Mouse (Mus musculus): Measurements from ENCODE around the gene Tm9sf3. TPM values are rescaled to one million over a fixed set of nuclear protein-coding genes. Genes with fewer than 3 reads are reported as not detected.

Gene Tm9sf3
- total RNA-seq, 2 experiments from 2014 or later: 150 to 191 TPM

- DNase-seq (ENCODE audit: low spot score in 2 of 2): no peak
Measured at GRCm38 (mm10) chr19:41264331-41264799, 568 bp upstream of the Tm9sf3 start.

- peak; percentile 67 to 71 for DNase-seq (ENCODE audit: low spot score in 2 of 2)
Measured at GRCm38 (mm10) chr19:41262712-41263629, 826 bp downstream of the Tm9sf3 start.

GRCm38 (mm10) chr19:41260736-41261135 is 3.1 kb downstream of the Tm9sf3 start:
- no peak for DNase-seq (ENCODE audit: low spot score in 2 of 2)

- DNase-seq (ENCODE audit: low spot score in 2 of 2): no peak
Measured at GRCm38 (mm10) chr19:41259256-41259655, 4.5 kb downstream of the Tm9sf3 start.

- DNase-seq (ENCODE audit: low spot score in 2 of 2): peak; percentile 29 to 37
Measured at GRCm38 (mm10) chr19:41258707-41259106, 5.1 kb downstream of the Tm9sf3 start.

- DNase-seq (ENCODE audit: low spot score in 2 of 2): no peak
Measured at GRCm38 (mm10) chr19:41254584-41254983, 9.2 kb downstream of the Tm9sf3 start.

- no peak for DNase-seq (ENCODE audit: low spot score in 2 of 2)
Measured at GRCm38 (mm10) chr19:41248968-41249367, 14.8 kb downstream of the Tm9sf3 start.

- no peak for DNase-seq (ENCODE audit: low spot score in 2 of 2)
Measured at GRCm38 (mm10) chr19:41248271-41248670, 15.5 kb downstream of the Tm9sf3 start.

GRCm38 (mm10) chr19:41246271-41246670 is 17.5 kb downstream of the Tm9sf3 start:
- DNase-seq (ENCODE audit: low spot score in 2 of 2): no peak

GRCm38 (mm10) chr19:41244581-41244980 is 19.2 kb downstream of the Tm9sf3 start:
- peak; percentile 36 to 41 for DNase-seq (ENCODE audit: low spot score in 2 of 2)

- DNase-seq (ENCODE audit: low spot score in 2 of 2): no peak
Measured at GRCm38 (mm10) chr19:41241997-41242396, 21.8 kb downstream of the Tm9sf3 start.

- no peak for DNase-seq (ENCODE audit: low spot score in 2 of 2)
Measured at GRCm38 (mm10) chr19:41233698-41234097, 30.1 kb downstream of the Tm9sf3 start.

- DNase-seq (ENCODE audit: low spot score in 2 of 2): no peak
Measured at GRCm38 (mm10) chr19:41208326-41208725, 55.5 kb downstream of the Tm9sf3 start.

- peak; percentile 40 to 57 for DNase-seq (ENCODE audit: low spot score in 2 of 2)
Measured at GRCm38 (mm10) chr19:41206811-41207344, 56.9 kb downstream of the Tm9sf3 start, which contains the start of gene Tll2. Gene Tll2, minus strand, starts transcription at chr19:41206835.

- DNase-seq (ENCODE audit: low spot score in 2 of 2): no peak
Measured at GRCm38 (mm10) chr19:41206041-41206810, 57.6 kb downstream of the Tm9sf3 start.

GRCm38 (mm10) chr19:41204159-41205081 is 59.4 kb downstream of the Tm9sf3 start:
- DNase-seq (ENCODE audit: low spot score in 2 of 2): no peak

GRCm38 (mm10) chr19:41197606-41198005 is 66.2 kb downstream of the Tm9sf3 start:
- DNase-seq (ENCODE audit: low spot score in 2 of 2): no peak

GRCm38 (mm10) chr19:41193379-41193778 is 70.4 kb downstream of the Tm9sf3 start:
- DNase-seq (ENCODE audit: low spot score in 2 of 2): no peak

GRCm38 (mm10) chr19:41192953-41193352 is 70.8 kb downstream of the Tm9sf3 start:
- DNase-seq (ENCODE audit: low spot score in 2 of 2): no peak

- DNase-seq (ENCODE audit: low spot score in 2 of 2): no peak
Measured at GRCm38 (mm10) chr19:41191724-41192123, 72.1 kb downstream of the Tm9sf3 start.
